Mouse (Mus musculus): Measurements from ENCODE around the gene Ifi202b. TPM values are rescaled to one million over a fixed set of nuclear protein-coding genes. Genes with fewer than 3 reads are reported as not detected.

Gene Ifi202b
- total RNA-seq, 2 experiments from 2014 or later = not detected

Other genes starting within 250 kb of the Ifi202b start
- under 1 TPM in 1 of 2 experiments, not detected in 1; 0.30 TPM for gene Ifi207, start 241.0 kb downstream of the Ifi202b start, total RNA-seq (2021)
- under 1 TPM; 0.17 to 0.23 TPM for gene Ifi204, start 215.8 kb downstream of the Ifi202b start, total RNA-seq (2021)
- not detected for gene Ifi211, start 69.7 kb downstream of the Ifi202b start, total RNA-seq (2021)
- 10 to 100 TPM in 1 of 2 experiments, 1 to 10 TPM in 1; 7.0 to 10.6 TPM for gene Mndal, start 40.3 kb downstream of the Ifi202b start, total RNA-seq (2021)
- 1 to 10 TPM; 4.0 to 5.0 TPM for gene Ifi203, start 40.1 kb downstream of the Ifi202b start, total RNA-seq (2021)
- not detected for gene Ifi205, start 49.1 kb upstream of the Ifi202b start, total RNA-seq (2021)
- not detected for gene Olfr433, start 58.0 kb upstream of the Ifi202b start, total RNA-seq (2021)
- gene Olfr432, start 66.5 kb upstream of the Ifi202b start, total RNA-seq (2021) = not detected
- gene Olfr430, start 83.9 kb upstream of the Ifi202b start, total RNA-seq (2021) = not detected
- gene Olfr429, start 101.6 kb upstream of the Ifi202b start, total RNA-seq (2021) = not detected
- gene Olfr427, start 114.1 kb upstream of the Ifi202b start, total RNA-seq (2021) = not detected
- not detected for gene Olfr231, start 138.4 kb upstream of the Ifi202b start, total RNA-seq (2021)
- gene Olfr424, start 148.8 kb upstream of the Ifi202b start, total RNA-seq (2021) = not detected
- gene Olfr420, start 172.9 kb upstream of the Ifi202b start, total RNA-seq (2021) = not detected
- under 1 TPM; 0.05 TPM for gene Spta1, start 190.0 kb upstream of the Ifi202b start, total RNA-seq (2021)

All from layer of hippocampus, adult 18-20 months (tissue).